Mouse (Mus musculus) limb, embryonic 12.5 days (tissue): Measurements from ENCODE around the gene Zfp446. TPM values are rescaled to one million over a fixed set of nuclear protein-coding genes. Genes with fewer than 3 reads are reported as not detected.
A peak's percentile ranks its signal among the peaks of the same experiment; 100 is the strongest.

Experiments used
- ATAC-seq: fragments of 200-750 bp; cut with Nextera tagmentation; 2 replicates; pipeline ENCODE4 v1.8.0; 2017; ENCODE audit warnings: low read depth, moderate TSS enrichment; ENCODE audit not compliant: insufficient number of reproducible peaks, insufficient read depth, low FRiP score, low TSS enrichment
- H3K27ac ChIP-seq: fragments of 300-500 bp; sonication (generic); 2 replicates; pipeline ENCODE4 v1.5.1; 2016; ENCODE audit warnings: mild to moderate bottlenecking, moderate library complexity
- H3K27me3 ChIP-seq: fragments of 300-500 bp; sonication (generic); 2 replicates; pipeline ENCODE4 v1.6.1; 2016; ENCODE audit warnings: mild to moderate bottlenecking, moderate library complexity
- H3K36me3 ChIP-seq: fragments of 300-500 bp; sonication (generic); 2 replicates; pipeline ENCODE4 v1.6.1; 2016; ENCODE audit warnings: mild to moderate bottlenecking, moderate library complexity
- H3K4me1 ChIP-seq: fragments of 300-500 bp; sonication (generic); replicated peaks from 2 replicates; pipeline ENCODE4 v1.6.1; 2016
- H3K4me2 ChIP-seq: fragments of 300-500 bp; sonication (generic); 2 replicates; pipeline ENCODE4 v1.6.1; 2016; ENCODE audit warnings: mild to moderate bottlenecking, moderate library complexity
- H3K4me3 ChIP-seq: fragments of 300-500 bp; sonication (generic); replicated peaks from 2 replicates; pipeline ENCODE4 v1.5.1; 2016; ENCODE audit warnings: mild to moderate bottlenecking
- H3K9ac ChIP-seq: fragments of 300-500 bp; sonication (generic); replicated peaks from 2 replicates; pipeline ENCODE4 v1.6.1; 2016; ENCODE audit warnings: mild to moderate bottlenecking, moderate library complexity
- H3K9me3 ChIP-seq: fragments of 300-500 bp; sonication (generic); 2 replicates; pipeline ENCODE4 v1.6.1; 2016; ENCODE audit warnings: mild to moderate bottlenecking, moderate library complexity
- whole genome bisulfite sequencing: fragments of 180-500 bp; shearing (Covaris S2); methylation state at CpG from one replicate; pipeline ENCODE4 v1.1.7; 2016; 5-methylcytosine and 5-hydroxymethylcytosine counted together
- polyA plus RNA-seq: library from polyadenylated mRNA; unstranded; fragments of >200 nt; fragmentation: Nextera tagmentation; extraction: Ambion mirVana; gene quantifications from 2 replicates; pipeline ENCODE4 v1.2.1, GENCODE M21; 2016

The Zfp446 gene
- polyA plus RNA-seq, 1 experiment from 2014 or later = 11.4 TPM

GRCm38 (mm10) chr7:13007341-13008092, 29.9 kb downstream of the Zfp446 start:
- Histone ChIP-seq H3K9me3 (no peaks in the 10 kb centered on the region), H3K4me2 (peak overlapping the region; percentile 47), H3K4me1 (peaks cover 31% of the 10 kb centered on the region), H3K4me3 (peak overlapping the region; percentile 18), H3K27ac (no peak overlapping the region), H3K36me3 (peaks cover 41% of the 10 kb centered on the region), H3K9ac (peak overlapping the region; percentile 77), H3K27me3 (peaks cover 15% of the 10 kb centered on the region)
- 36% methylated on average over 57 of the region's 57 CpGs for WGBS
- ATAC-seq = no peak

DNA sequence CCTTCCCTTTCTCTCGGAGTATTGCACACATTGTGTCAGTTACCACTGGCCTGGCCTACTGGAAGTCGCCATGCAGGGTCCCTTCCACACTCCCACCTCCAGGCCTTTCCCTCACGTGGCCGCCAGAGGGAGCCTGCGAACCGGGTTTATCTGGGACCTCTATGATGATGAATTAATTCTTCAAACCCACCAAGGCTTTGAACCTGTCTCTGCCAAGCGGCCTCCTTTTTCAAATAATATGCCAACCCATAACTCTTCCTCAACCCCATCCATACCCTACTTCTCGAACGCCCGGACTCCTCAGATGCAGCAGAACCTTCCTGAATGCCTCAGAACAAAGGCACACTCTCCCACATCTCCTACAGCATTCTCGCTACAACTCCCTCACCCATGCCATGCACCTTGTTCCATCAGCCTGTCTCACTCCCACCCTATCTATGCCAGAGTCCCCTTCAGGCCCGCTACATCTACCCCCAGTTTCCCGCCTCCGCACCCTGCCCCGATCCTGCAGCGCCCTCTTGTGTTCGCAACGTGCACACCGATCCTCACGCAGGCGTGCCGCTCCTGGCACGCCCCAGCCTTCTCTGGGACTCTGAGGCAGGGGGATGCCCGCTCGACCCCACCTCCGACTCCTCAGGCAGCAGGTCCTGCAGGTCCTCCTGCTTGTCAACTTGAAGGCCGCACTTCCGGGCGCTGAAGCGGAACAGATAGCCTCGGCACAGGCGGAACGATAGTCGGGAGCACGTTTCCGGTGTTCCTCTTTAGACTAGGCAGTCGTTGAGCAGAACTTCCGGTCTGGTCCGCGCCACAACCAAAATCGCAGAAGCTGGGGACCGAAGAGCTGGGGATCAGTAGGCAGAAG, 31.7 kb downstream of the Zfp446 start:
- Histone ChIP-seq H3K9ac (peak overlapping the region; percentile 77), H3K9me3 (no peaks in the 10 kb centered on the region), H3K4me3 (peak overlapping the region; percentile 60), H3K36me3 (peaks cover 32% of the 10 kb centered on the region), H3K4me2 (peak overlapping the region; percentile 74), H3K27me3 (peaks cover 15% of the 10 kb centered on the region), H3K27ac (peak overlapping the region; percentile 95), H3K4me1 (peaks cover 31% of the 10 kb centered on the region)
- WGBS = under 1% methylated on average over 42 of the region's 42 CpGs
- peak; percentile 83 for ATAC-seq

DNA sequence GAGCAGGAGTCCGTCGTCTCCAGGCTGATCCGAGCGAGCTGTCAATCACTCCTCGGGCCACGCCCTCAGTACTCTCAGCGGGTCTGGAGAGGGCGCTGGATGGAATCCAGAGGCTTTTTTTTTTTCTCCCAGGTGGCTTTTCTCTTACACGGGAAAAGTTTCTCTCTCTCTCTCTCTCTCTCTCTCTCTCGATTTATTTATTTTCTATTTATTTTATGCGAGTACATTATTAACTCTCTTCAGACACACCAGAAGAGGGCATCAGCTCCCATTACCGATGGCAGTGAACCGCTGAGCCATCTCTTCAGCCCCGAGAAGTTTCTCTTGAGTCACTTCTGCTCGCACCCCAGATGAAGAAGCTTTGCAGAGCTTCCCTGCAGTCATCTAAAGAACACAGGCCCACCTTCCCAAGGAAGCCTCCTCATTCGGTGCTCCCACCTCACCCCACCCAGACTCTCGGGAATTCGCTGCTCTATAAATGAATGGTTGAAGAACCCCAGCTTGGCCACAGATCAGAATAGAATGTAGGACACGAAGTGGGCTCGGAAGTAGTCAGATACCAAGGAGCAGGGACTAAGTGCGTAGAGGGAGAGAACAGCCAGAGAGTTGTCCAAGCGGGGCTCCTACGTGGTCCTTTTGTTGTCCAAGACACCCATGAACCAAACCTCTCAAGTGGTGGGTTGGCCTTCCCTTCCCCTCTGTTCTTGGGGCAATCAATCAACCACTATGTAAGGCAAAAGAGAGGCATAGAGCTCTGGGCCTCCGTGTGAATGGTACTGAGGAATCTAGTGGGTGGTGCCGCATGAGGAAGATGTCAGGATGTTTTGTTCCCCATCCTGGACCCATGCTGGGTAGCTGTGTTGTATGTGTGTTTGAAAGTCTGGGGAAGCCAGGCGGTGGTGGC, 32.6 kb downstream of the Zfp446 start, which contains the start of gene Zbtb45:
Gene Zbtb45 (minus strand): TSS at position 30 of the 904 bp plus-strand sequence.
- Histone ChIP-seq H3K9ac (peak within 1 kb of the TSS; percentile 77), H3K4me2 (peak within 1 kb of the TSS; percentile 74), H3K9me3 (no peaks in the 10 kb centered on the region), H3K27me3 (peaks cover 15% of the 10 kb centered on the region), H3K27ac (peak within 1 kb of the TSS; percentile 95), H3K36me3 (peaks cover 26% of the 10 kb centered on the region), H3K4me3 (peak within 1 kb of the TSS; percentile 60), H3K4me1 (peaks cover 31% of the 10 kb centered on the region)
- ATAC-seq = no peak; the same call in 1 of the 2 replicates
- WGBS = 19% methylated on average over 26 of the region's 26 CpGs

DNA sequence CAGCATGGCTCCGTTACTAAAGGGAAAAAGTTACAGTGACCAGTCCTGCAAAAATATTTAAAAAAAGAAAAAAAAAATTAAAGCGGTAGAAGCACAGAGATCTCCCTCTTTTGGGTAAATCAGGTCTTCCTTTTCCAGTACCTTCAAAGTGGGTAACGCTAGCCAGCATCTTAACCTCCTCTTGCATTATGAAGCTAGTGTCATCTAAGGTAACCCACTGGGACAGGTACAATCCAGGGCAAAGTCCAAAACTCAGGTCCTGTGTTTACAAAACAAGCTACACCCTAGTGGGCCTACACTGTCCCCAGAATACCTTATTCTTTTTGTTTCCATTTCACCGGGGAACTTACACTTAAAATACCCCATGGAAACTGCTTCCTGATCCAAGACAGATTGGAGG, 36.0 kb downstream of the Zfp446 start:
- Histone ChIP-seq H3K4me2 (no peak overlapping the region), H3K36me3 (no peaks in the 10 kb centered on the region), H3K9me3 (no peaks in the 10 kb centered on the region), H3K4me1 (peaks cover 9% of the 10 kb centered on the region), H3K9ac (no peak overlapping the region), H3K27me3 (no peaks in the 10 kb centered on the region), H3K4me3 (no peak overlapping the region), H3K27ac (no peak overlapping the region)
- no peak for ATAC-seq
- 68% methylated on average over 4 of the region's 4 CpGs for WGBS

DNA sequence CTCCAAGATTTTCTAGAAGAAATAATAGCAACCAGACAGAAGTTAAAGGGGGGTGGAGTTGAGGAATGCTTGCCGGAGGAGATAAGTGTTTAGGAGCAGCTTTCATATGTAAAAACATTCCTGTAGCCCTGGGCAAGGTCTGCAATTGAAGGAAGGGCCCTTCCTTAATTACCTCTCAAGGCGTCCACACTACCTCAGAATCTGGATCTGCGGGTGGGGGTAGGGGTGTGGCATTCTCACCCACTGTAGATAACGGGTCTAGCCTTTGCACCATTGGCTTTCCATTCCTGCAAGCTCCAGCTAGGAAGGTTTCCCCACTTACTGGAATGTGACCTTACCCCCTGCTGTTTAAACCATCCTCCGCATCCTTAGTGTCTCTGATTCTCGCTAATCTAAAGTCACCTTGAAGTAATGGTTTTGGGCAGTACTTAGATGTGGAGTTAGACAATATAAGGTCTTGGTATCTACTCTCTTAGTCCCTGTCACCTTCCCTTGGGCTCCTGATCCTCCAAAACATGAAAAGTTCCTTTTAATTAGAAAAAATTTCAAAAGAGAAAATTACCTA, 36.7 kb downstream of the Zfp446 start:
- H3K36me3 ChIP-seq = no peaks in the 10 kb centered on the region
- no peak for ATAC-seq
- no peak overlapping the region for H3K4me2 ChIP-seq
- H3K27ac ChIP-seq = no peak overlapping the region
- no peaks in the 10 kb centered on the region for H3K27me3 ChIP-seq
- H3K9me3 ChIP-seq = no peaks in the 10 kb centered on the region
- H3K9ac ChIP-seq = no peak overlapping the region
- H3K4me3 ChIP-seq = no peak overlapping the region
- peaks cover 6% of the 10 kb centered on the region; the same call in 1 of the 2 replicates for H3K4me1 ChIP-seq
- WGBS = 29% methylated on average over 6 of the region's 6 CpGs

- 88% methylated on average over 1 of the region's 1 CpGs for WGBS
- Histone ChIP-seq H3K27ac (no peak overlapping the region), H3K4me1 (peaks cover 5% of the 10 kb centered on the region; the same call in 1 of the 2 replicates), H3K4me3 (no peak overlapping the region), H3K9ac (no peak overlapping the region), H3K27me3 (no peaks in the 10 kb centered on the region), H3K36me3 (no peaks in the 10 kb centered on the region), H3K4me2 (no peak overlapping the region), H3K9me3 (no peaks in the 10 kb centered on the region)
- ATAC-seq = no peak
These were observed 37.6 kb downstream of the Zfp446 start for GRCm38 (mm10) chr7:13015217-13015616.

GRCm38 (mm10) chr7:13022773-13023535, 45.3 kb downstream of the Zfp446 start:
- Histone ChIP-seq H3K4me2 (peak overlapping the region; percentile 100), H3K36me3 (peaks cover 27% of the 10 kb centered on the region), H3K9ac (peak overlapping the region; percentile 99), H3K4me1 (peaks cover 25% of the 10 kb centered on the region), H3K4me3 (peak overlapping the region; percentile 96), H3K9me3 (no peaks in the 10 kb centered on the region), H3K27me3 (no peaks in the 10 kb centered on the region), H3K27ac (peak overlapping the region; percentile 100)
- ATAC-seq = peak; percentile 70
- 4% methylated on average over 31 of the region's 31 CpGs for WGBS

- Histone ChIP-seq H3K27me3 (no peaks in the 10 kb centered on the region), H3K36me3 (peaks cover 39% of the 10 kb centered on the region), H3K4me3 (peak overlapping the region; percentile 96), H3K4me1 (peaks cover 25% of the 10 kb centered on the region), H3K27ac (peak overlapping the region; percentile 100), H3K9me3 (no peaks in the 10 kb centered on the region), H3K9ac (peak overlapping the region; percentile 99), H3K4me2 (peak overlapping the region; percentile 100)
- WGBS = under 1% methylated on average over 74 of the region's 95 CpGs
- ATAC-seq = peak; percentile 81
These were observed 46.5 kb downstream of the Zfp446 start for GRCm38 (mm10) chr7:13023928-13024731.

DNA sequence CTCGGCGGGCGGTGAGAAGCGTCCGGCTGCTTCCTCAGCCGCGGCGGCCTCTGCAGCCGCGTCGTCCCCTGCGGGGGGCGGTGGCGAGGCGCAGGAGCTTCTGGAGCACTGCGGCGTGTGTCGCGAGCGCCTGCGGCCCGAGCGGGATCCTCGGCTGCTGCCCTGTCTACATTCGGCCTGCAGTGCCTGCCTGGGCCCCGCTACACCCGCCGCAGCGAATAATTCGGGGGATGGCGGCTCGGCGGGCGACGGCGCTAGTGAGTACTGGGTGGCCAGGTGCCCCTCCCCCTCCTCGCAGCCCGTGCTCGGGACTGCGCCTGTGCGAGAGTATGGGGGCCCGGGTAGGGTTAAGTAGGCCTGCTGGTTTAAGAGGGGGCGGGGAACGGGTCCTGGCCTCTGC, 47.2 kb downstream of the Zfp446 start:
- Histone ChIP-seq H3K4me3 (peak overlapping the region; percentile 96), H3K9me3 (no peaks in the 10 kb centered on the region), H3K27ac (peak overlapping the region; percentile 100), H3K27me3 (no peaks in the 10 kb centered on the region), H3K9ac (peak overlapping the region; percentile 99), H3K36me3 (peaks cover 46% of the 10 kb centered on the region), H3K4me2 (peak overlapping the region; percentile 100), H3K4me1 (peaks cover 25% of the 10 kb centered on the region)
- peak; percentile 44 for ATAC-seq
- 1% methylated on average over 44 of the region's 44 CpGs for WGBS
